Mouse (Mus musculus) E14TG2a.4 (cell line): ENCODE measurements at regions not wholly inside any gene's neighbourhood (a gene's known extent, or its start where the extent isn't known, plus 50 kb on each side); places are given as distances from the start of the nearest gene placed in this dataset.

Experiments used
- CTCF ChIP-seq: conservative IDR thresholded peaks from 2 replicates; pipeline ENCODE4 v1.5.1; 2014; ENCODE audit warnings: low read length
- POU5F1 ChIP-seq: IDR thresholded peaks from 2 replicates; pipeline ENCODE4 v1.6.1; 2014; ENCODE audit warnings: low read length, borderline replicate concordance

- TF ChIP-seq CTCF = no peak
- no peak for TF ChIP-seq POU5F1
These were observed 161.1 kb upstream of the Sox9 start for GRCm38 (mm10) chr11:112620916-112621315.
